Mouse (Mus musculus): Measurements from ENCODE around the gene Wrnip1.
"Not testable (repeated sequence)": the region's sequence is repeated elsewhere in the genome, so short reads cannot be mapped to it uniquely, and the experiment has no call there.

Gene Wrnip1

DNA sequence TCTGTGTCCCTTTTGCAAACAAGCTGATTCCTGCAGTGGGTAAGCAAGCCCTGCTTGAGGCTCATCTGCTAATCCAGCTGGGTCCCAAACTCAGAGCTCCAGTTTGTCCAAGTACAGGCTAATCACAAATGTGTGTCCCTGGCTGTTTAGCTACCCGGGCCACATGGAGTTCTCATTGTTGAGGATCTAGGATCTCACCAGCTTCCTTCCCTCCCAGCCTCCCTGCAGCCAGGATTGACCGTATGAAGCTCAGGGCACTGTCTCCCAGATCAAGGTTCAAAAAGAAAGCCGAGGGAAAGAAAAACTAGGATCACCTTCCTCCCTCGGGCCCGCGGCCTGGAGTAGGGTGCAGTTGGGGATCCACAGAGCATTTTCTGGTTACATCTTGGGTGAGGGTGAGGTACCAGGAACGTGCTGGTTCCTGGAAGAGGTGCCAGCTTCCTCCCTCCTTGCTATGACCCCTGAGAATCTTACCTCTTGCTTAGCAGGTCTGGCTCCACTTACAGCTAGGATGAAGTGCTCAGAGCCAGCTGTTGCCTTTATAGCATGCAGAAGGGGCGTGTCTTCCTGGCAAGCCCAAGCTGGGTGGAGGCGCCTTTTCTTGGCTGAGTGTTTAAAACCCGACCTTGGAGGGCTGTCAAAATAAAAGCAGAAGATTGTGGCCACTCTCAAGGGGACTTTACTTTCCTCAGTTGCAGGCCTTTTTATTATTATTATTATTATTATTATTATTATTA, 49.0 kb downstream of the Wrnip1 start, which contains the start of gene Serpinb1a:
Serpinb1a (minus strand) TSS at position 518 of the 737 bp plus-strand sequence.
- DNase-seq (ENCODE audit: low spot score in 2 of 2), result no peak

DNA sequence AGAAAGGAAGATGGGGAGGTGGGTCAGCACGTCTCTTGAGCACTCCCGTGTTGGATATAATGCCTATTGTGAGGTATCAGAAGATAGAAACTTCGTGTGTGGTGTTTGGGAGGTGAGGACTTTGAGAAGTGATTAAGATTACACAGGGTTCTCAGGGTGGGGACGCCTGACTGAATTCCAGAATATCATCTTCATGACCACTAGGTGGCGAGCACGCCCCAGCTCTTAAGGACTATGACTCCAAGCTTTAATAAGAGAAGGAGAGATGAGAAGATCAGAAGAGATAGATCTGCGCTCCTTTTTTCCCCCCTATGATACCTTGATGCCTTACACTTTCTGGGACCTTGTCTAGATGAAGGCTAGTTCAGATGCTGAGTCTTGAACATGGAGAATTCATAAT, 50.1 kb downstream of the Wrnip1 start:
- no peak for DNase-seq (ENCODE audit: low spot score in 2 of 2)

DNA sequence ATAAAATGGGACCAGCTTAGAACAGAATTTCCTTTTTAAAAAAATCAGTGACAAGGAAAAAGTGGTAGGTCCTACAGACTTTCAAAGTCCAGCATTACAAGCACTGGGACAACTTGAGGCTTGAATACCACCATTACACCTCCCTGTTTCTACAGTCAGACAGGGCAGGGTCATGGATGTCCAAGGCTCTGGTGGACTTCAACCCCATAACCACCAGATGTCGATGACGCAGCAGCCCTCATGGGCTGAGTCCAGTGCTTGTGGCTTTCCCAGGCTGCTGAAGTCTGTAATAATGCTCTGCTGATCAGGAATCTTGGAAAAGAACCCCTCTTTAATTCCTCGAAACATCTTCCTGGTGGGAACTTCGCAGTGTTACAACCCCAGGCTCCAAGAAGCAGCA, 50.7 kb downstream of the Wrnip1 start:
- DNase-seq (ENCODE audit: low spot score in 2 of 2), result no peak

DNA sequence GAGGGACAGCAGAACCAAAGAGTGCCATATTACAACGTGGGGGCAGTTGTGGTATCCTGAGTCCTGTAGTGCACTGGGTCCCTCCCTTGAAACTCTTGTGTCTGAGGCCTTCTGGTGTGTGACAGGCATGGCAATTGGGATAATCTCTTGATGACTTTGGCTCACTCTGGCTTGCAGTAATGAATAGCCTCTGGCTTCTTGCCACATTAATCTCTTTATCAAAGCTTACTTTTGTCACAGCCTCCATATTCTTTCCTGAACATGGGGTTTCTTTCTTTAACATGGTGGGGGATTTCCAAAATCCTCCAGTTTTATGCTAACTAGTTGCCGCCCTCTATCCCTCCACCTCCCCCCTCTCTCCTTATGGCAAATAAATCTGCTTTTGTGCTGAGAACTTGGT, 51.2 kb downstream of the Wrnip1 start:
- DNase-seq (ENCODE audit: low spot score in 2 of 2), result no peak

DNA sequence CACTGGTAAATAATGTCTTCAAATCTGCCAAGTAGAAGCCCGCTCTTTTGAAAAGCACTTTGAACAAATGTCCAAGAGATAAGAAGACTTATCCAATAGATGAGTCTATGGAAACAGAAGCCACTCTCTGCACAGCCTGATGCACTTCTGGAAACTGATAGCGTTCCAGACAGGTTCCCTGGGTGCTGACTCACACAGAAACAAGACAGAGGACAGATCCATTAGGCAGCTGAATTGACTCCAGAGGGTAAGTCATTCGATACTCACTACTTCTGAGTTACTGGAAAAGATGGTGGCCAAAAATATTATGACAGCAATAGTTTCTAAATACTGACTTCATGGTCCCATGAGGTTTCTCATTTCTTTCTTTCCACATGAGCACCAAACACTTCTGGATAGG, 59.0 kb downstream of the Wrnip1 start:
- no peak for DNase-seq (ENCODE audit: low spot score in 2 of 2)

DNA sequence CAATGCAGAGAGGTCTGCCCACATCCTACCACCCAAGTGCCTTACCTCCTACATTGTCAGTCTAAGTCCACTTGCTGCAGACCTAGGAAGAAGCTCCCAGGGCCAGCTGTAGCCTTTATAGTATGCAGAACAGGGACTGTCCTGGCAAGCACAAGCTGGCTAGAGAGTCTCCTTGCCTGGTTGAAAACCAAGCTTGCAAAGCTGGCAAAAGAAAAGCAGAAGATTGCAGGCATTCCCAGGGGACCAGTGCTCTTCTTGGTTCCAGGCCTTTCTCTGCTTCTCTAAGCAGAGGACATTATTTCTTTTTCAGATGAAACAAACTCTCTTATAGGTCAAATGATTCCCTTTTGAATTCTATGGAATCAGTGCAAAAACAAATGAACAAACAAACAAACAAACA, 61.6 kb downstream of the Wrnip1 start:
- no peak for DNase-seq (ENCODE audit: low spot score in 2 of 2)

DNA sequence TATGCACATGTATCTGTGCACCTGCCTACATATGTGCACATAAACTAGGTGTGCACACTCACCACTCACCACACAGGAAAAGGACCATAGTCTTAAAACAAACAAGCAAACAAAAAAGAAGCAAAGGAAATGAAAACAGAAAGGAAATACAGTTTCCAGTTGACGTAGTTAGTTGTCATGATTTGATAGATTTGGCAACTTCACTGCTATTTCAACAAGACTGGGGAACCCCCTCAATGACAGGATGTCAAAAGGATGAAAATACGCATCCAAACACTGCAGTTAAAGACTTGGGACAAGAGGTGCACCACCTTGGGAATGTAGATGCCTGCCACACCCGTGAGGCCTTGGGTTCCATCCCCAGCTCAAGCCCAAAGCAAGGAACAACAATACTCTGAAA, 62.7 kb downstream of the Wrnip1 start:
- not testable (repeated sequence) for DNase-seq (ENCODE audit: low spot score in 2 of 2)

DNA sequence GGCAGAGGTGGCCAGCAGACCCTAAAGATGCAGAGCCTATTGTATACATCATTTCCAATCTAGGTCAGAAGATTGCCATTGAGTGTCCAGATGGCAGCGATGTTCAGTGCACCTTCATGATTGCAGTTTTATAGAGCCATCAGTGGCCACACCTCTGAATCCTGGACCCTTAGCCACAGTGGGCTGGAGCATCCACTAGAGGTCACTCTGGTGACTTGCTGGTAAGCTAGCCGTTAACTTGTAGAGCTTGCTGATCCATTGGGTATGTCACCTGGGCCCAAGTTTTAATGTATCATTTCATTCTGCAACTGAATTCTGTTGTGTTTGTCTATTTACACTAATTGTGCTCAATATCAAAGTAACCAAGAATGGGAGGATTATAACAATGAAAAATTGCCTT, 63.8 kb downstream of the Wrnip1 start:
- DNase-seq (ENCODE audit: low spot score in 2 of 2), result no peak

DNA sequence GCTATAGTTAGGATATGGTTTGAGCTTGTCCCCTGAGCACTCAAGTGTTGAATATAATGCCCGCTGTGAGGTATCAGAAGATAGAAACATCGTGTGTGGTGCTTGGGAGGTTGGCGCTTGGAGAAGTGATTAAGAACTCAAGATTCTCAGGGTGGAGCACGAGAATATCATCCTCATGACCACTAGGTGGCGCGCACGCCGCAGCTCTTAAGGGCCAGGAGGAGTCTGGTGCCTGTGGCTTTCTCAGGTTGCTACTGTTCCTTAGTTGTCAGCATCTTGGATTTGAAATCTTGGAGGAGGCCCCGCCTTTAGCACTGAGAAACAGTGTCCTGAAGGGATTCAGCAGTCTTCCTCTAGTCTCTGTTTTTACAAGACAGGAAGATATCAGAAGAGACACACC, 64.6 kb downstream of the Wrnip1 start:
- peak; percentile 49 to 58 for DNase-seq (ENCODE audit: low spot score in 2 of 2)

DNA sequence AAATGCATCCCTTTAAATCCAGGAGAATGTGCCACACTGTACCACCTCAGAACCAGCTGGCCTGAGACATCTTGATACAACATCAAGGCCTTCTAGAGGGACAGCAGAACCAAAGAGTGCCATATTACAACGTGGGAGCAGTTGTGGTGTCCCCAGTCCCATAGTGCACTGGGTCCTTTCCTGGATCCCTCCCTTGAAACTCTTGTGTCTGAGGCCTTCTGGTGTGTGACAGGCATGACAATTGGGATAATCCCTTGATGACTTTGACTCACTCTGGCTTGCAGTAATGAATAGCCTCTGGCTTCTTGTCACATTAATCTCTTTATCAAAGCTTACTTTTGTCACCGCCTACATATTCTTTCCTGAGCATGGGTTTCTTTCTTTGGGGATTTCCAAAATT, 65.2 kb downstream of the Wrnip1 start:
- no peak for DNase-seq (ENCODE audit: low spot score in 2 of 2)

DNA sequence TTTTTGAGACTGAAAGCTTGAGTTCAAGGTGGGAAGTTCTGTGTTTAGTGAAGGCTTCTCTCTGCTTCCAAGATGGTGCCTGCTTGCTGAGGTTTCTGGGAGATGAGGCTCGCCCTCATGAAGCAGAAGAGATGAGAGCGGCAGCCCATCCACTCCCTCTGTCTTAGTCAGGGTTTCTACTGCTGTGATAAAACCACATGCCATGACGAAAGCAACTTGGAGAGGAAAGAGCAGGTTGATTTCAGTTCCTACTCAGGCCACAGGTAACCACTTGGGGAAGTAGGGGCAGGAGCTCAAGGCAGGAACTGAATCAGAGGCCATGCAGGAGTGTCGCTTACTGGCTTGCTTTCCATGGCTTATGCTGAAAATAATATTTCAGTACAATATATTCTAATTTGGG, 66.4 kb downstream of the Wrnip1 start:
- not testable (repeated sequence) for DNase-seq (ENCODE audit: low spot score in 2 of 2)

DNA sequence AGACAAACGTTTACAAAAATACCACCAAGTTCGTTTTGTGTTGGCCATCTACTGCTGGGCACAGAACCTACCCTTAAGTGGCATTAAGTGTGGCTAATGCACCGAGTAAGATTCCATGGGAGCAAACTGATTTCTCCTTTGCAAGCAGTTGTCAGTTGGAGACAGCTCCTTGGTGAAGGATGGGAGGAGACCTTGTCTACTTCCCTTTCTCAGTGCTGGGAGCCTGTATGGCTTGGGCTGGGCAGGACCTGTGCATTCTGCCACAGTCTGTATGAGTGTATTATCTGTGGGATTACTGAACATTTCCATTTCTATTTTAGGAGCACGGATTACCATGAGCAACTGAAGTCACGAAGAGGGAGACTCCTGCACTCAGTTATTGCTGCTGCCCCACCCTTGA, 67.0 kb downstream of the Wrnip1 start:
- no peak for DNase-seq (ENCODE audit: low spot score in 2 of 2)
